Comparison of ENCODE assay signal across 8 mouse cellular contexts in genomic region chr17:46854640-46855110, GRCm38 (mm10). TPM values are rescaled to one million over a fixed set of nuclear protein-coding genes. Genes with fewer than 3 reads are reported as not detected.
DNase-seq lines count a peak whose midpoint lies in the region; ATAC-seq lines count a peak whose summit lies in the region.

No protein-coding gene starts in this region.

- no peaks in the 10 kb centered on the region for H3K36me3 ChIP-seq in heart, embryonic 16.5 days (ENCODE audit: control insufficient read depth, insufficient read depth)

- peak; percentile 42 for DNase-seq in kidney, adult 11 months
- DNase-seq in kidney, adult 9 months = no peak
- DNase-seq in adipocyte (ENCODE audit: low spot score) = peak; percentile 49
- DNase-seq in liver = peak; percentile 28
- no peak for DNase-seq in urinary bladder, adult 2 months (ENCODE audit: low spot score)
- no peak for DNase-seq in right cerebral cortex, adult 18-20 months

- peak overlapping the region; percentile 60 for H3K9ac ChIP-seq in heart, embryonic 16.5 days (ENCODE audit: low read length)

- no peaks in the 10 kb centered on the region for H3K9me3 ChIP-seq in heart, embryonic 16.5 days (replicated peaks; ENCODE audit: control insufficient read depth, low read length)

- peak overlapping the region; percentile 86 for H3K27ac ChIP-seq in heart, embryonic 16.5 days (ENCODE audit: low read length)

- peaks cover 34% of the 10 kb centered on the region for H3K4me1 ChIP-seq in heart, embryonic 16.5 days (ENCODE audit: control insufficient read depth, insufficient read depth, low read length)

- H3K27me3 ChIP-seq in heart, embryonic 16.5 days (ENCODE audit: control insufficient read depth, insufficient read depth, low read length) = no peaks in the 10 kb centered on the region

- peak overlapping the region; percentile 70 for H3K4me2 ChIP-seq in heart, embryonic 16.5 days (ENCODE audit: low read depth, low read length)

- H3K4me3 ChIP-seq in heart, embryonic 16.5 days (ENCODE audit: low read length) = peak overlapping the region; percentile 19

- 35% methylated on average over 8 of the region's 8 CpGs for WGBS in heart, embryonic 16.5 days

- no peak for ATAC-seq in heart, embryonic 16.5 days (replicated peaks; ENCODE audit: extremely low read depth, insufficient read depth, low FRiP score)
- ATAC-seq in frontal cortex, adult (ENCODE audit: low TSS enrichment) = no peak

RNA-seq across cellular contexts. Expression of gene Bicral, which starts 3.6 kb away (rescaled TPM):
- polyA plus RNA-seq in heart, embryonic 16.5 days (2015; fragmentation: Nextera tagmentation; extraction: Ambion mirVana) = 3.5 and 3.9 TPM in 2 replicates
- 9.1 and 15.2 TPM in 2 replicates for polyA plus RNA-seq in urinary bladder, adult 2 months (2012; rRNA removed)

RNA-seq across cellular contexts. Expression of gene Tbcc, which starts 35.8 kb away (rescaled TPM):
- polyA plus RNA-seq in heart, embryonic 16.5 days (2015; fragmentation: Nextera tagmentation; extraction: Ambion mirVana) = 40.3 and 42.9 TPM in 2 replicates
- 20.3 and 21.5 TPM in 2 replicates for polyA plus RNA-seq in urinary bladder, adult 2 months (2012; rRNA removed)

RNA-seq across cellular contexts. Expression of gene Prph2, which starts 55.6 kb away (rescaled TPM):
- polyA plus RNA-seq in heart, embryonic 16.5 days (2015; fragmentation: Nextera tagmentation; extraction: Ambion mirVana) = not detected in 2 replicates
- not detected in 2 replicates for polyA plus RNA-seq in urinary bladder, adult 2 months (2012; rRNA removed)

Comparison
In these comparisons a context has a peak if more than half of its experiments do, and no peak if none do; other contexts are left out.
1. DNase-seq: peak in kidney, adult 11 months (single experiment), adipocyte (single experiment) and liver (single experiment); none in kidney, adult 9 months (single experiment), urinary bladder, adult 2 months (single experiment) and right cerebral cortex, adult 18-20 months (single experiment).